Mouse (Mus musculus) gastrocnemius, postnatal 14 days (tissue): ENCODE data around the gene Spock2. TPM values are rescaled to one million over a fixed set of nuclear protein-coding genes. Genes with fewer than 3 reads are reported as not detected.
"Not testable (repeated sequence)": the region's sequence is repeated elsewhere in the genome, so short reads cannot be mapped to it uniquely, and the experiment has no call there.

ENCODE experiments used
- DNase-seq: peaks from one replicate; pipeline ENCODE4 v3.0.0; 2021; ENCODE audit warnings: mixed read lengths
- intact Hi-C: fragments of 180-260 bp; cut with DNase I; formaldehyde crosslinking; loops from one replicate; pipeline ENCODE4 v1.15.1; 2025; ENCODE audit warnings: low total_unique reads
- microRNA-seq, 2 experiments: library from miRNA; unstranded; fragments of <30 nt; microRNA quantifications; one replicate each; pipeline ENCODE4 v1.2.0; 2021
- total RNA-seq, 2 experiments: library from RNA; stranded (reverse); gene quantifications; 2 replicates each; pipeline ENCODE4 v1.2.3; 2021

Spock2 gene
- total RNA-seq, 2 experiments from 2014 or later: 6.2 to 10.5 TPM

GRCm38 (mm10) chr10:60173035-60173434, 67.0 kb downstream of the Spock2 start:
- intact Hi-C loops: no loop called here
- peak; percentile 50 for DNase-seq

- intact Hi-C loops: no loop called here
- no peak for DNase-seq
These were observed 68.5 kb downstream of the Spock2 start for GRCm38 (mm10) chr10:60174506-60174905.

GRCm38 (mm10) chr10:60175306-60175705, 69.3 kb downstream of the Spock2 start:
- intact Hi-C loops, DNase-seq: not testable (repeated sequence)

Small RNAs within 50 kb of the gene (microRNA-seq; reads per million reads assigned to microRNA genes)
- gene Mir6906: 0 reads per million in 2 experiments

Other genes starting within 250 kb of the Spock2 start
- 10 to 100 TPM; 45.5 to 47.5 TPM for gene Dnajb12, start 226.7 kb upstream of the Spock2 start, total RNA-seq
- 10 to 100 TPM; 15.4 to 70.6 TPM for gene Ddit4, start 154.4 kb upstream of the Spock2 start, total RNA-seq
- gene Ascc1, start 103.4 kb upstream of the Spock2 start, total RNA-seq: 10 to 100 TPM; 11.2 to 13.2 TPM
- gene Anapc16, start 103.1 kb upstream of the Spock2 start, total RNA-seq: 10 to 100 TPM; 35.6 to 47.3 TPM
- gene Chst3, start 113.0 kb downstream of the Spock2 start, total RNA-seq: 1 to 10 TPM; 1.1 to 1.4 TPM
- 100 to 1,000 TPM; 419 to 467 TPM for gene Psap, start 171.4 kb downstream of the Spock2 start, total RNA-seq
- 10 to 100 TPM; 12.9 to 14.7 TPM for gene Vsir, start 240.6 kb downstream of the Spock2 start, total RNA-seq